Mouse (Mus musculus) olfactory bulb, adult 2 months (tissue): Measurements from ENCODE around the gene Mapkapk2.

ENCODE experiments used
- CTCF ChIP-seq: fragments of 200-500 bp; IDR thresholded peaks from 2 replicates; pipeline ENCODE4 v1.5.1; 2012; ENCODE audit warnings: low read depth, mild to moderate bottlenecking, low read length, moderate library complexity; ENCODE audit not compliant: insufficient read depth
- POLR2A ChIP-seq: fragments of 200-500 bp; IDR thresholded peaks from 2 replicates; pipeline ENCODE4 v1.6.1; 2012; ENCODE audit warnings: mild to moderate bottlenecking, low read depth, low read length, moderate library complexity; ENCODE audit not compliant: insufficient read depth

DNA sequence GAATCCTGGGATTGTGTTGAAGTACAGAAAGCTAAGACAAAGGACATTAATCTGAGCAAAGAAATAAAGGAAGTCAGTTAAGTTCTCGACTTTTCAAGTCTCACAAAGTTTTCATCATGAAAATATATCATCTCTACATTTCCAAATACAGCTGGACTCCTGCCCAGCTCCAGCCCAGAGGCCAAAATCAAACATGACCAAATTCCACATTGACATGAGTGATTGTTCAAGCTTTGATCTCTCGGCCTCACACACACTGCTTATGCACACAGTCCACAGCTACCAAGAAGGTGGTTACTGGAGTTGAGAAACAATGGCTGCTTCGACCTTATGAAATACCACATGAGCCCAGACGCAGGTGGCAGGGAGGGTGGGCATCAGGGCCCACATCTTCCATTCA, 14.0 kb downstream of the Mapkapk2 start:
- TF ChIP-seq CTCF = no peak
- no peak for TF ChIP-seq POLR2A
